Mouse (Mus musculus) heart, postnatal 36 days (tissue): Measurements from ENCODE around the gene Abca13. TPM values are rescaled to one million over a fixed set of nuclear protein-coding genes. Genes with fewer than 3 reads are reported as not detected.
"Not testable (repeated sequence)": the region's sequence is repeated elsewhere in the genome, so short reads cannot be mapped to it uniquely, and the experiment has no call there.

Source experiments
- DNase-seq, 2 experiments: peaks; one replicate each; pipeline ENCODE4 v3.0.0; 2021 to 2022
- intact Hi-C: fragments of 180-260 bp; cut with DNase I; formaldehyde crosslinking; loops from one replicate; pipeline ENCODE4 v1.15.1; 2025
- total RNA-seq, 2 experiments: library from RNA; stranded (reverse); gene quantifications; 2 replicates each; pipeline ENCODE4 v1.2.3; 2021

The Abca13 gene
- total RNA-seq, 2 experiments from 2014 or later, result not detected

- intact Hi-C loops, result no loop called here
- DNase-seq, result no peak
These were observed 308.8 kb downstream of the Abca13 start for GRCm38 (mm10) chr11:9500326-9501142.

DNA sequence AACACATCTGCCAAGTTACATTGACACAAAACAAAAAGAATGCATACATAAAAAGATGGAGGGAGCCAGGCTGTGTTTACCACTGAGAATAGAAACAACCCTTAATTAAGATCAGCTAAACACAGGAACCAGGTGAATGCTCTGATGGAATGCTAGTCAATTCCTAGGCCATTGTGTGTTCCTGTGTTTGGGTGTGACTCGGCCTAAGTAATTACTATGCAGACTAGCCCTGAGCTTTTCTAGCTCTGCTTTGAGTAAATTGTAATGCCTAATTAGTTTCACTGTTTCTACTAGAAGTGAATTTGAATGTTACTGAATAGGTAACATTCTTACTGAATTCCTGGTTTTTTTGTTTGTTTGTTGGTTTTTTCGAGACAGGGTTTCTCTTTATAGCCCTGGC is 323.2 kb downstream of the Abca13 start:
- intact Hi-C loops, DNase-seq: not testable (repeated sequence)

GRCm38 (mm10) chr11:9528556-9528955 is 336.8 kb downstream of the Abca13 start:
- DNase-seq, result no peak
- intact Hi-C loops, result no loop called here

DNA sequence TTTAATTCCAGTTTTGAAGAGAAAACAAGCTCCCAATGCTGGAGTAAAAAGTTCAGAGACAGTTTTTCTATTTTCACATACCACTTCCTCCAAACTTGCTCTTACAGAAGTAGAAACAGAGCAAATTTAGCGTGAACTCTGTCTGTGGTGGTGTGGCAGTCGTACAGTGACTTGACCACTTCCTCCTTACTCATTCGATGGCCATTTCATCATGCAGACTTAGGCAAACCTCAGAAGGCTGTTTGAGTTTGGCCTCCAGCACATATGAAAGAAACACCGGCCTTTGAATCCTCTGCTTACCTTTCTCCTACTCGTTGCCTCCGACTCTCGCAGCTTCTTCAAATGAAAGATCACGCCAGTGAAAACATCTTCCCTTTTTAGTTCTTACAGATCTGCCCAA is 340.0 kb downstream of the Abca13 start:
- intact Hi-C loops, result no loop called here
- DNase-seq, result no peak

DNA sequence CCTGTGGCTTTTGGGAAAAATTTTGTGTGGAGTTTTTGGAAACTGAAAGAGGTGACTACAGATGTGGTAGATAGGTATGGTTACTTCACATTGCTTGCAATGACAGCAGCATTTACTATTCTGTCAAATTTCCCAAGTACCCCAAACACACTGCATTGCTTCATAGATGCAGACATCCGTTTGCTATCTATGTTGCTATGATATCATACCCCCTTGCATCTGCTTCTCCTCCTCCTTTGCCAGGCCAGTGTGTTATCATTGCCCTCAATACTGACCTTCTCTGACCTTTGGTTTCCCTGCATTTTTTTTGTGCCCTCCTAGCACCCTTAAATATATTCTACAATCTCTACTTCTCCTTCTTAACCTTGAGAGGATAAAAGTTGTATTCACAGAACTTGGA is 341.4 kb downstream of the Abca13 start:
- no peak for DNase-seq
- intact Hi-C loops, result no loop called here

GRCm38 (mm10) chr11:9533658-9534202 is 342.0 kb downstream of the Abca13 start:
- no peak for DNase-seq
- intact Hi-C loops, result no loop called here

DNA sequence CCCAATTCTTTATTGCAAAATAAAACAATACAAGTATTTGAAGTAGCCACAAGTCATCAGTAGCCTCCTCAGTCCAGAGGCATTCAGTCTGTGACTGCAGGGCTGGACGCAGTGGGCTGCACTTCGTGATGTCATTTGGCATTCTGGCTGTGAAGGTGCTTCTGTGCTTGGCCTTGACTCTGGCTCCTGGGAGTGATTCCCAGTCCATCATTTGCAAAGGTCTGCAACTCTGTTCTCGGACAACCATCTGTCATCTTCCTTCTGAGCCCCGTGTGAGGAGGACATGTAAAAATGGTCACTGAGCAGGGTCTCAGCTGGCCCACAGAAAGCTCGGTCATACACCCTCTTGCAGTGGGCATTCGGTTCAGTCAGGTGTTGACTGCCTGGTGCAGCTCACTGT is 345.1 kb downstream of the Abca13 start:
- intact Hi-C loops, result no loop called here
- no peak for DNase-seq

GRCm38 (mm10) chr11:9538328-9538727 is 346.6 kb downstream of the Abca13 start:
- no peak for DNase-seq
- intact Hi-C loops, result no loop called here

GRCm38 (mm10) chr11:9560026-9560425 is 368.3 kb downstream of the Abca13 start:
- intact Hi-C loops, result no loop called here
- DNase-seq, result no peak

- no peak for DNase-seq
- intact Hi-C loops, result no loop called here
These were observed 376.6 kb downstream of the Abca13 start for GRCm38 (mm10) chr11:9568302-9568701.

- DNase-seq, result no peak
- intact Hi-C loops, result no loop called here
These were observed 378.6 kb downstream of the Abca13 start for GRCm38 (mm10) chr11:9570319-9570718.

- intact Hi-C loops, result no loop called here
- no peak for DNase-seq
These were observed 383.2 kb downstream of the Abca13 start for GRCm38 (mm10) chr11:9574894-9575293.

GRCm38 (mm10) chr11:9591757-9592316 is 400.1 kb downstream of the Abca13 start:
- intact Hi-C loops, result no loop called here
- DNase-seq, result no peak

DNA sequence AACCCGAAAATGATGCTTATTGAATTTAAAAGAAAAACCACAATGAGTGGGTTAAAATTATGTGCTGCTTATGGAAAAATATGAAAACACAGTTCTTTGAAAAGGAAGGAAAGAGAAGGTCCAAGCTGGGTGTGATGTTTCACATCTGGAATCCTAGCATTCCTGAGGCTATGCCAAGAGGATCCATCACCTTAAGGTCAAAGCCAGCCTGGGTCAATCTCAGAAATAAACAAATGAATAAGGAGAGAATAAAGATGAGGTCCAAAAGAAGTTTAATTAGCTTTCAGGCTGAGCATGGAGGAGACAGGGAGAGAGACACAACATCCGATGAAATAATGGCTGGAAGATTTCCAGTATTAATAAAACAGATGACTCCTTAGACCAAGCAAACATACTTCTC is 405.6 kb downstream of the Abca13 start:
- no peak for DNase-seq
- intact Hi-C loops, result no loop called here

DNA sequence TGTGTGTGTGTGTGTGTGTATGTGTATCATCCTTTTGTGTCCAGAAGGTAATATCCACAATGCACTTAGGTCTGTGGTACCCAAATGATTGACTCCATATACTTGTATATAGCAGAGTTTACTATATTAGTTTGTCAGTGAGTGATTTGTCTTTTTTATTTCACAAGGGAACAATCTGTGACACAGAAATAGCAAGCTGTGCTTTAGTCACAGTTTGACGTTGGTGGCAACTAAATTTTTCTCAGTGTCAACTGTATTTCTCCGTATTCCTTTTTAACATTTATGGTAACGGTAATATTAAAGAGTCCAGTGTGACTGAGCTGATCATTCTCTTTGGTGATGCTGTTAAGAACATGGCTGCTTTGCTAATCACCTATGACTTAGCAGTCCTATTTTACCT is 409.4 kb downstream of the Abca13 start:
- DNase-seq, result no peak
- intact Hi-C loops, result no loop called here

- DNase-seq, result no peak
- intact Hi-C loops, result no loop called here
These were observed 410.4 kb downstream of the Abca13 start for GRCm38 (mm10) chr11:9602137-9602536.

GRCm38 (mm10) chr11:9608249-9608648 is 416.5 kb downstream of the Abca13 start:
- no peak for DNase-seq
- intact Hi-C loops, result no loop called here

DNA sequence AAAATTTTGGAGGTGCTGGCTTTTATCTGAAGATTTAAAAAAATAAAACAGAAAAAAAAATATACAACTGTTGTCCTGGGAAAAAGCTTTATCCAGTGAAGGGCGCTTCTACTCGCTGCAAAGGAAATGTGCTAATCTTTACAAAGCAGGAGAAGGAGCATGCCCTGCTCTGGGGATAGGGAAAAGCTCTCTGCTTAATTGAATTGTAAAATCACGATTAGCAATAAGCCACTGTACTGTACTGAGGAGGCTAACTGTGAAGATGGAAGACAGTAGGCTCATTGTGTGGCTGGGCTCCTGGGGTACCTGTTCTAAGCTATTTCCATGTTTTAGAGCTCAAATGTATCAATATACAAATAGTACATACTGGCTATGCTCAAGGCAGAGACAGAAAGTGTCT is 417.3 kb downstream of the Abca13 start:
- DNase-seq, result no peak
- intact Hi-C loops, result no loop called here

- DNase-seq, result no peak
- intact Hi-C loops, result no loop called here
These were observed 424.4 kb downstream of the Abca13 start for GRCm38 (mm10) chr11:9616133-9616532.

DNA sequence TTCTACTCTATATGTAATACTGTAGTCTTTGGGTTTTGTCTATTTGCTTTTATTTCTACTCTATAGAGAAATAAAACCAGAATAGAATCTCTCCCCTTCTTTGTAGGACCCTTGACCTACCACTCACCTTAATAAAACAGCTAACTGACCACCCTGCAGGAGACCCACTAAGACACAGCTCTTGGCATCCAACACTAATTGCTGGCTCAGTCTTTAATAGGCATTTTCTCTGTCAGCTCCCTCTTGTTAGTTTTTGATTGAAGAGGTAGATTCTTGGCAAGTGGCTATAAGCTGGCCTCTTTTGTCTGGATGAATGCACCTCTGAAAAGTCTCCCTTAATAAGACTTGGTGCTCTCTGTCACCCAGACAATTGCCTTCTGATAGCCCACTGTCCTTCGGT is 424.9 kb downstream of the Abca13 start:
- intact Hi-C loops, result no loop called here

GRCm38 (mm10) chr11:9619986-9620385 is 428.2 kb downstream of the Abca13 start:
- intact Hi-C loops, result no loop called here
- no peak for DNase-seq

More for the DNA sequence above, 424.9 kb downstream of the Abca13 start:
- DNase-seq, result no peak

GRCm38 (mm10) chr11:9622888-9623287 is 431.1 kb downstream of the Abca13 start:
- intact Hi-C loops, result no loop called here
- DNase-seq, result no peak
